Mouse (Mus musculus): ENCODE data around the gene Tigd3.
A peak's percentile ranks its signal among the peaks of the same experiment; 100 is the strongest.
"Not testable (repeated sequence)": the region's sequence is repeated elsewhere in the genome, so short reads cannot be mapped to it uniquely, and the experiment has no call there.

Tigd3 gene

DNA sequence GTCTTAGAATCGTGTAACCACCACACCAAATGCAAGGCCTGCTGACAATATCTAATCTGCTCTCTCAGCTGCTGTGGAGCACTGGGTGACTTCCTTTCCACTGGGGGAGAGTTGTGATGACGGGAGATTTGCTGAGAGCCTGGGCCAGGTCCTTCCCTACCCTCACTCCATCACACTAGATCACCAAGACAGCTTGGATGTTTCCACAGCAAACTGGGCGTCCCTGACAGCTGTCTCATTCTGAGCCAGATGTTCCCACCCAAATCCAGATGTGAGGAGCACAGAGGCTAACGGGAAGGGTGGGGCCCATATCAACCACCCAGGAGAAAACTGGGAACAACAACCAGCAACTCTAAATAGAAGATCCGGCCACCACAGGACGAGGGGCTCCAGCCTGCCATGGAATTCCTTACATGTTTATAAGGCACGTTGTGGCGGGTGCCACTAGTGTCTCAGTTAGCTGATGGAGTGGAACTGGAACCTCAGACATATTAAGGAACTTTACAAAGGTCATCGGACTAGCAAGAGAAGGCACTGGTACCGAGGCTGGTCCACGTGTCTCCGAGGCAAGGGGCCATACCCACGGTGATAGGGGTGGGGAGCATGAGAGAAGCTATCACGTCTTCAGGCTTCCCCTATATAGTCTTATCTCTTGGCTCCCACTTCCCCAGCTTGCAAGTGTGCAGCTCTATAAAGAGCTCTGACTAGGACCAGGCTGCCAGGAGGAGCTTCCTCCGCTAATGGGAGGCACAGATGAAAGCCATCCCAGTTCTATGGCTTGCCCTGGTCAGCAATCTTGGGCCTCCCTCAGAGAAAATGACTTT lies 28.4 kb upstream of the Tigd3 start:
- DNase-seq (ENCODE audit: low spot score): peak; percentile 34

DNA sequence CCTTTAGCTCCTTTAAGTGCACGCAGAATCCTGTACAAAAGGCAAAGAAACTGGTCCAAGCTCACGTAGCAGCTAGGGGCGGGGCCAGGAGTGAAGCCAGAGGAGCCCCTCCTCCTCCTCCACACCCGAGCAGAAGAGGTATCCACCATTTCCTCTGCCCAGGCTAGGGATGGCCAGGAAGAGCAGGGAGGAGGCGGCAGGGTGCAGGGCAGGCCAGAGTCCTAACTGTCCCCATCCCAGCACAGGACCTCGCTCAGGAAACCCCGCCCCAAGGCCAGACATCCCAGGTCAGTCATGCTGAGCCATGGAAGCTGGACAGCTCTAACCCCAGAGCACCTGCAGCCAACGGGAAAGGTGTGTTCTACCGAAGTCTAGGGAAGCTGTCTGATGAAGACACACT lies 27.8 kb upstream of the Tigd3 start:
- DNase-seq (ENCODE audit: low spot score): no peak

DNA sequence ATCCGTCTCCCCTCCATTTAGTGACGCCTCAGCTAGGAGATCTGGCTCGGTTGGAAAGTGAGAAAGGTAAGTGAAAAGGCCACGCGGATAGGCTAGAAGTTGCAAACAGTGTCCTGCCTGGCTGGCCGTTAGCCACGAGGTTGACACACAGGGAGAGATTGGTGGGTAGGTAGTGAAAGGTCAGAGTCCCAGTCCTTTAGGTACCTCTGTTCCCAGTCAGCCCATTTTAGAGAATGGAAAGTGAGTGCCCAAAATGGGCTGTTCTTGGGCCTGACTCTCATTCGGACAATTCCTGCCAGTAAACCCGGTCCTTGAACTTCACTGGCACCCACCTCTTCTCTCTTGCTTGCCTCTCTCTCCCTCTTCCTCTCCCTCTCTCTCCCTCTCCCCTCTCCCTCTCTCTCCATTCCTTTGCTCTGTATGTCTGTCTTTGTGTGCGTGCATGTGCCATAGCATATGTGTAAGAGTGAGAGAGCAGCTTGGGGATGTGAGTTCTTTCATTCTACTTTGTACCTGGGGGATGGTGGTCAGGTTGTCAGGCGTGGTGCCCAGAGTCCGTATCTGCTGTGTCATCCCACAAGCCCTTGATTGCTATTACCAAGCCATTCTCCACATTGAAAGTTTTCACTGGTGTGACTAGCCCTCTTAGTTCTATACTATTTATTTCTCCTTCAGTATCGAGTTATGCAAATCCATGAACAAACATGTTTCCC lies 19.2 kb upstream of the Tigd3 start, which contains the start of gene Dpf2:
Gene Dpf2 (minus strand): TSS at position 4 of the 713 bp plus-strand sequence.
- DNase-seq (ENCODE audit: low spot score): peak; percentile 22

- DNase-seq (ENCODE audit: low spot score): peak; percentile 98
These were observed 18.4 kb upstream of the Tigd3 start for GRCm38 (mm10) chr19:5912103-5913006.

DNA sequence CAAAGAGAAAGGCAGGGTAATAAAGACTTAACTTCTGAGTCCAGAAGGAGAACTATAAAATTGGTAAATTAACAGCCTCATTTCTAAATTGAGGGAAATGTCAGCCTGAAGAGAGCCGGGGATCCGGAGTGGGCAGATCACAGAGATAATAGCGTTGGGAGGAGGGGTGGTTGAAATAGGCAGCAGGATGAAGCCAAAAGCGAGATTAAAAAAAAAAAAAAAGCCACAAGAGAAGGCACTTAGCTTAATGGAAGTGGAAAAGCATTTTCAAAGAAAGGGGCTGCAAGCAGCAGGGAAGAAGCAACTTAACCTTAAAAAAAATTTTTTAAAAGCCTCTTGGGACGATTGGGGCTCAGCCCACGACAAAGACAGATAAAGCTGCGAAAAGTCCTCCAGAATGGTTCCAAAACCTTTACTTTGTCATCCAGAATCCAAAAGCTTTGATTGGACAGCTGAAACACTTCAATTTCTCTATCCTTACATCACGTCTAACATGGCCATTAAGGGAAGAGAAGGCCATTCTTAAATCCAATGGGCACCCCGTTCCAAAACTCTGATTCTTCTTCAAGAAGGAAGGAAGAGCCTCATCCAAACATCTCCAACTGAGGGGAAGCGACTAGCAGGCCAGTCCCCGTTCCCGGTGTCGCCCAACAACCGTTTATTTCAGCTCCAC lies 17.6 kb upstream of the Tigd3 start:
- DNase-seq (ENCODE audit: low spot score): no peak

DNA sequence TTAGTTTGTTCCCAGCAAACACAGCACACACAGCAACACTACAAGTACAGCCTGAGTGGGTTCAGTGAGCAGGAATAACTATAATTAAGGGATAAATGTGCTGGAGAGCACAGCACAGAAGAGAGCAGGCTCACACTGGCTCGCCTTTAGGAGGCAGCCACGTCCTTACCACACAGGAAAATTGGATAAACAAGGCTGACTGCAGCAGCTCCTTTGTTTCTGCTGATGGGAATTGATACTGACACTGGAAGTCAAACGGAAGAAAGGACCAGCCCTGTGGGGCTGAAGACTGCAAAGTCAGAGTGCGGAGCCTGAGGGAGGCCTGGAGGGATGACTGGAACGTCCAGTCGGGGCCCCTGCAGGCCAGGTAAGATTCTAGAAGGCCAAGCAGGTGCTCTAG lies 16.3 kb upstream of the Tigd3 start:
- no peak for DNase-seq (ENCODE audit: low spot score)

GRCm38 (mm10) chr19:5907275-5907674 lies 13.3 kb upstream of the Tigd3 start:
- no peak for DNase-seq (ENCODE audit: low spot score)

- no peak for DNase-seq (ENCODE audit: low spot score)
These were observed 507 bp downstream of the Tigd3 start for GRCm38 (mm10) chr19:5893282-5894001.

GRCm38 (mm10) chr19:5892735-5893134 lies 1.2 kb downstream of the Tigd3 start:
- DNase-seq (ENCODE audit: low spot score): no peak

- DNase-seq (ENCODE audit: low spot score): no peak
These were observed 1.7 kb downstream of the Tigd3 start for GRCm38 (mm10) chr19:5892262-5892661.

DNA sequence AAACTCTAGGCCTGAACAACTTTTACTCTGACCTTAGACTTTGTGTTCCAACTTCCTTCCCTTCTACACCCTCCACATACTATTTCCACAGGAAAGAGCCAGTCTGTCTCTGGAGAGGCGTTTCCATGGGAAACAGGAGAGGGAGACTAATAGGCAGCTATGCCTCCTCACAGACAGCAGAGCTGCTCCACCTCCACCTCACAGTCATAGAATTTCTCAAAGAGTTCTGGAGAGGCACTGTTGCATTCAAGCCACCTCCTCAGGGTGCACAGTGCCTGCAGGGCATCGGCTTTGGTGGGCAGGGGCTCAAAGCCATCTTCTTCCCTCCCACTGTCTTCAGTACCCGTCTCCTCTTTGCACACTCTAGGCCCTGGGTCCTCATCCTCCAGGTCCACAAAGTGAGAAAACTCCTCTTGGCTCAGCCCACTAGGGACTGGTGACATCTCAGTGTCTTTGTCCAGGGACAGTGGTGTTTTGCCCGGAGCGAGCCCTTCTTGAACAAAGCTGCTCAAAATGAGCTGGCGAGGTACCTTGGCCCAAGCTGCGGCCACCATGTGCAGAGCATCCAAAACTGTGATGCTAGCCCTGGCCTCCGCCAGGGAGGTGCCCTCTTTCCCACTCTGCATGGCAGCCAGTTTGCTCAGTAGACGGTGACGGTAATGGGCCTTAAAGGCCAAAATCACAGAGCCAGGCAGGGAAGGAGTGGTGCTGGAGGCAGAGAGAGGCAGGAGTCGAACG lies 2.3 kb downstream of the Tigd3 start:
- DNase-seq (ENCODE audit: low spot score): no peak

DNA sequence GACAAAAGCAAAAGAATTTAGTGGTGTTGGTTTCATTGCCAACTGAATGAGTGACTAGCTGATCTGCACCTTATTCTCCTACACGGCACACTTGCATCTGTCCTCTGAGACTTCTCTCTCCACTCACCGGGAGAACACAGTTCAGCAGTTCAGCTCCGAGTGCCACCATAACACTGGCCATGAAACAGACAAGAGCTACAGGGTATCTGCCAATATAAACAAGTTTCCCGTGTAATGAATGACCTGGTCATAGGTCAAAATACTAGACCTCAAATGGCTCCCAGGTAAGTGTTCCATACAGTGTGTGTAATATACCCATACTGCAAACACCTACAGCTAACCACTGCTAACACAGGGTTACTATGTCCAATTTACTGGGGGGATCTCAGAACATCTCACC lies 4.7 kb downstream of the Tigd3 start:
- DNase-seq (ENCODE audit: low spot score): no peak

- no peak for DNase-seq (ENCODE audit: low spot score)
These were observed 6.6 kb downstream of the Tigd3 start for GRCm38 (mm10) chr19:5887234-5887815.

DNA sequence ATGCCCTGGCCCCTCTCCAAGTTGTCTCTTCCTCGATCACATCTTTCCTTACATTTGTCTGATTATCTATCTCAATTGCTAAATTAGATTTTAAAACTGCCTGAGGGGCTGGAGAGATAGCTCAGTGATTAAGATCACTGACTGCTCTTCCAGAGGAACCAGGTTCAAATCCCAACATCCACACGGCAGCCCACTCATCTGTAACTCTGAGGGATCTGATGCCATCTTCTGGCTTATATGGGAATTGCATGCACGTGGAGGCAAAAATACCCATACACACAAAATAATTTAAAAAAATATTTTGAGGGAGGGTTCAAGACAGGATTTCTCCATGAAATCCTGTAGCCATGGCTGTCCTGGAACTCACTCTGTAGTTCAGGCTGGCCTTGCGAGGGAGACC lies 8.1 kb downstream of the Tigd3 start:
- DNase-seq (ENCODE audit: low spot score): no peak

DNA sequence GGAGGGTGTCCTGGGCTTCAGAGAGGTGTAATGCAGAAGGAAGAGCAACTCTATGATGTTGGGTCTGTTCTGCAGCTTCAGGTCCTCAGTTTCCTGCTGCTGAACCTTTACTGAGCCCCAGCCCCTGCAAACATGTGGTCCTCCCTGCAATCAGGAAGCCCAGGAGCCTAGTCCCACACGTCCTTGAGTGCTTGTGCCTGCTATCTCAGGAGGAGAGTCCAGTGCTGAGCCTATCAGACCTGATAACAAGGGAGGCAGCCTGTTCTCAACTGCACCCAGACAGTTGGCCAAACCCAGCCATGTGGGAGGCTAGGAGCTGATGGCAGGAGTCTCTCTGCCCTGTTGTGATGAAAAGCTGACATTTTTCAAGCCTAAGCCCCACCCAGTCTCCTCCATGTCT lies 10.0 kb downstream of the Tigd3 start:
- no peak for DNase-seq (ENCODE audit: low spot score)

DNA sequence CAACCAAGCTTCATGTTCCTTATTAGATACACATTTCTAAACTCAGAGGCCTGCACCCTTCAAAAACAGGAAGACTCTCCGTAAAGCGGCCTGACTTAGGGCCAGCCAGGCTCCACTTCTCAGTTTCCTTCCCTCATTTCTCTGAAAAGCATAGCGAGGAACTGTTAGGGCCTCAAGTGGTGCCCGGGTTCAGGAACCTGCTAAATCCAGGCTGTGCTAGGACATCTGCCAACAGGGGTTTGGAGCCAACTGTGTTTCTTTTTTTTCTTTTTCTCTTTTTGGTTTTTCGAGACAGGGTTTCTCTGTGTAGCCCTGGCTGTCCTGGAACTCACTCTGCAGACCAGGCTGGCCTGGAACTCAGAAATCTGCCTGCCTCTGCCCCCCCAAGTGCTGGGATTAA lies 11.9 kb downstream of the Tigd3 start:
- DNase-seq (ENCODE audit: low spot score): not testable (repeated sequence)

GRCm38 (mm10) chr19:5881155-5881554 lies 12.8 kb downstream of the Tigd3 start:
- no peak for DNase-seq (ENCODE audit: low spot score)

GRCm38 (mm10) chr19:5879735-5880134 lies 14.2 kb downstream of the Tigd3 start:
- no peak for DNase-seq (ENCODE audit: low spot score)

GRCm38 (mm10) chr19:5878916-5879315 lies 15.0 kb downstream of the Tigd3 start:
- DNase-seq (ENCODE audit: low spot score): no peak

DNA sequence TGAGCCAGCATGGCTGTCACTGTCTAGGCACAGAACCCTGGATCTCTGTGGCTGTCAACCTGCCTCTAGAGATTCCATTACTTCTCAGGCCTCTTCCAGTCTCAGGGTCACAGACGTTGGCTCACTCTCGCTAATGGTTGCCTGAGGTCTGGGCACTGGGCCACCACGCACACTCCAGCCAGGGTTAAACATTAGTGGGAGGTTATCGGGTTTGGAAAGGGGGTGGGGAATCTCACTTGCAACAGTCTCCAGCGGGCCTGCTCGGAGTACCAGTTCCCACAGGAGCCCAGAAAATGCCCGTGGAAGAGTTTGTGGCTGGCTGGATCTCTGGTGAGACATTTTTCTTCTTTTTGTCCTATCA lies 15.6 kb downstream of the Tigd3 start:
- no peak for DNase-seq (ENCODE audit: low spot score)
